ENCODE assay signal across 23 mouse cellular contexts in the genomic region with DNA sequence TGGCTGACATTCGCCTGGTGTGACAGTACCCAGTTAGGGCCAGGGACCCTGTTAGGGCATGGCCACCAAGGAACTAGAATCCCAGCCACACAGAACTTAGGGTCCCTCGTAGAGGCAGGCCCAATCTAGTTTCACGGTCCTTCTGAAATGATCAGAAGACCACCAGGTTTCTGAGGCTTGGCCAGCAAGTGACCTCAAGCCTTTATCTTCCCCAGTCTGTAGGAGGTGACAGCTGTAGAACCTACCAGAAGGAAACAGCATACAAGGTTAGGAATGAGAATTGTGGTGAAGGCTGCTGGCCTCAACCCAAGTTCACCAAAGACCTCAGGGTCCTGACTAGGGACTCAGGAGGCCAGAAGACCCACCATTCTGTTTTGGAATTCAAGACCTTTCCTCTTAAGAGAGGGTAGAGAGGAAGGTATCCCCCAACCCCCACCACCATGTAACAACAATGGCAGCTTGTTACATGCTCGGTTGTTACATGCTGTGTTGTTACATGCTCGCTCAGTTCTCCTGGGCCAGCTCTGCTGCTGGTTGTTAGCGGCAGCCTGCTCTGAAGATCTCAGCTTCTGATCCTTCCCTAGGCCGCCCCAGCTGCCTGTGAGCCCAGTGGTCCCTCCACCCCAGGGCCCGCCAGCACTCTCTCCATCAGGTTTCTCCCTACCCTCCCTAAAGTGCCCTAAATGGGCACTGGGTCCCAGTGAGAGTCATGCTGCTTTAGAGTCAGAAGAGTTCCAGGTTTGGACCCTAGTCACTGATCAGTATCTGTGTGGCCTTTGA.
"Had no signal": no experiment of that assay in that cellular context is flagged by ENCODE, and none has a peak within 500 bp of the region (broad histone marks: within the 10 kb centered on the region; RNA-seq: fewer than 3 reads in every experiment).

No protein-coding gene starts in this region.

- DNase-seq: kidney, adult 11 months; kidney, adult 8-10 months; kidney, postnatal 10 days; kidney, postnatal 36 days; layer of hippocampus, postnatal 36 days; lung, adult 18-20 months; lung, postnatal 10 days; lung, postnatal 36 days; retina, postnatal 1 day; right cerebral cortex, postnatal 25 days; spleen, adult 18-20 months; thymus, postnatal 25 days had no signal

- H3K36me3 ChIP-seq: kidney, embryonic 15.5 days; lung, embryonic 15.5 days; midbrain, embryonic 10.5 days; midbrain, embryonic 15.5 days; neural tube, embryonic 12.5 days; neural tube, embryonic 15.5 days; stomach, embryonic 15.5 days had no signal

- H3K27ac ChIP-seq: kidney, embryonic 15.5 days; left cerebral cortex, adult 2 months; liver, embryonic 14.5 days; lung, embryonic 15.5 days; midbrain, embryonic 10.5 days; midbrain, embryonic 15.5 days; neural tube, embryonic 12.5 days; neural tube, embryonic 15.5 days; stomach, embryonic 15.5 days had no signal

- H3K4me3 ChIP-seq: kidney, embryonic 15.5 days; left cerebral cortex, adult 2 months; lung, embryonic 15.5 days; megakaryocyte, embryonic 14.5 days; midbrain, embryonic 10.5 days; midbrain, embryonic 15.5 days; neural tube, embryonic 12.5 days; neural tube, embryonic 15.5 days; stomach, embryonic 15.5 days had no signal

- H3K9ac ChIP-seq: kidney, embryonic 15.5 days; liver, embryonic 14.5 days; lung, embryonic 15.5 days; midbrain, embryonic 15.5 days; neural tube, embryonic 12.5 days; neural tube, embryonic 15.5 days; stomach, embryonic 15.5 days had no signal

- H3K27me3 ChIP-seq: kidney, embryonic 15.5 days; lung, embryonic 15.5 days; megakaryocyte, embryonic 14.5 days; midbrain, embryonic 15.5 days; neural tube, embryonic 12.5 days; neural tube, embryonic 15.5 days; stomach, embryonic 15.5 days had no signal

- ATAC-seq: midbrain, embryonic 15.5 days had no signal

- H3K9me3 ChIP-seq: kidney, embryonic 15.5 days; lung, embryonic 15.5 days; megakaryocyte, embryonic 14.5 days; midbrain, embryonic 10.5 days; midbrain, embryonic 15.5 days; neural tube, embryonic 12.5 days; neural tube, embryonic 15.5 days; stomach, embryonic 15.5 days had no signal

- H3K4me1 ChIP-seq: stomach, embryonic 15.5 days had no signal

- H3K4me2 ChIP-seq: kidney, embryonic 15.5 days; liver, embryonic 11.5 days; lung, embryonic 15.5 days; midbrain, embryonic 15.5 days; neural tube, embryonic 12.5 days; neural tube, embryonic 15.5 days; stomach, embryonic 15.5 days had no signal
